Mouse (Mus musculus) spleen, adult 2 months (tissue): ENCODE data around the gene Gm39566.

Source experiments
- CTCF ChIP-seq: fragments of 200-500 bp; IDR thresholded peaks from 2 replicates; pipeline ENCODE4 v1.5.1; 2011; ENCODE audit warnings: mild to moderate bottlenecking, inconsistent platforms; ENCODE audit not compliant: insufficient read depth, insufficient read length, insufficient replicate concordance; ENCODE audit errors: extremely low read depth
- POLR2A ChIP-seq: fragments of 200-500 bp; IDR thresholded peaks from 2 replicates; pipeline ENCODE4 v1.6.1; 2011; ENCODE audit warnings: low read depth, low read length, inconsistent platforms

DNA sequence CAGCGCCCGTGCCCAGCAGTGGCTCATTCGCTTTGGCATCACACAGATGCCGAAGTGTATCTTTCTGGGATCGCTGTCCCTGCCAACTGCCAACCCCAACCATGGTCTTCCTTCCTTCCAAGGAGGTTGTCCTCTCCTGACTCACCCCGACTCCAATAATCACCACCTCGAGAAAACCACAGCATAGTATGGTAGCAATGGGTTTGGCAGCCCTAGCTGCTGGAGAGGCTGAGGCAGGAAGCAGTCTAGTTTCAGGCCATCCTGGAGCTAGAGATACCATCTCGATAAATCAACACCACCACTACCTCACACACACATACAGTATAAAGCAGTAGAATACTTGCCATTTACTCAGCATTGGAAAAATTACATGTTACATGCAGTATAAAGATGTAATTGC, 3.8 kb upstream of the Gm39566 start:
- TF ChIP-seq POLR2A (no peak), CTCF (no peak)
